Mouse (Mus musculus): ENCODE data around the gene Tbx21.

- TF ChIP-seq CTCF (IDR thresholded peaks at IDR 0.05; ENCODE audit: control insufficient read depth, insufficient read depth, insufficient read length) (no peak), USF1 (IDR thresholded peaks at IDR 0.05; ENCODE audit: low read depth) (no peak), MAX (IDR thresholded peaks at IDR 0.05) (no peak)
Measured at GRCm38 (mm10) chr11:97139256-97139655, 24.1 kb upstream of the Tbx21 start.

Measured in C2C12 (cell line).